24 mouse cellular contexts compared by ENCODE assay signal in the genomic region with DNA sequence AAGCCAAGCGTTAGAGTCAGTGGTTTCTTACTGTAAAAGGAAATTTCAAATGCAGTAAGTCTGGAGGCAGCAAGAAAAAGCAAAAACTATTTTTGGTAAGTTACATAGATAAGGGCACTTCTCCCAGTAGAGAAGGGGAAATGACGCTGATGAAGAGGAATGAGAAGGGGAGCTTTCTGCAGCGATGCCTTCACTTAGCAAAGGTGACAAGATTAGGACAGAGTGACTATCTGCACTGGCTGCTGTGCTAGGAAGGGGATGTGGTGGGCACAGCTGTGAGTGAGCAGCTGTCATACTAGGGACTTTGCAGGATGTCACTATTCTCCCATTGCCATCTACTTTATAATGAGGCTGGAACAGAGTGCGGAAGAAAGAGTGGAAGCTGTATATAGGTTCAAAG.
DNase-seq lines count a peak whose midpoint lies in the region; ATAC-seq lines count a peak whose summit lies in the region.
"Had no signal": no experiment of that assay in that cellular context is flagged by ENCODE, and none has a peak within 500 bp of the region (broad histone marks: within the 10 kb centered on the region; RNA-seq: fewer than 3 reads in every experiment).

No protein-coding gene starts in this region.

- H3K4me2 ChIP-seq in heart, embryonic 12.5 days: no peak overlapping the region
- H3K4me2 ChIP-seq: forebrain, embryonic 13.5 days; hindbrain, embryonic 14.5 days; kidney, embryonic 15.5 days; limb, embryonic 13.5 days; neural tube, embryonic 13.5 days had no signal

- H3K27me3 ChIP-seq in heart, embryonic 12.5 days (replicated peaks): no peaks in the 10 kb centered on the region
- no peaks in the 10 kb centered on the region for H3K27me3 ChIP-seq in megakaryocyte, embryonic 14.5 days (replicated peaks)
- H3K27me3 ChIP-seq in hindbrain, embryonic 10.5 days (ENCODE audit: insufficient read depth, poor library complexity, severe bottlenecking): no peaks in the 10 kb centered on the region
- H3K27me3 ChIP-seq: forebrain, embryonic 13.5 days; kidney, embryonic 15.5 days; neural tube, embryonic 13.5 days had no signal

- peaks cover 15% of the 10 kb centered on the region for H3K4me1 ChIP-seq in heart, embryonic 12.5 days (replicated peaks)
- peaks cover 86% of the 10 kb centered on the region for H3K4me1 ChIP-seq in megakaryocyte, embryonic 14.5 days
- H3K4me1 ChIP-seq in hindbrain, embryonic 10.5 days (replicated peaks): no peaks in the 10 kb centered on the region
- H3K4me1 ChIP-seq: forebrain, embryonic 13.5 days; kidney, embryonic 15.5 days; limb, embryonic 13.5 days; midbrain, embryonic 10.5 days; neural tube, embryonic 13.5 days had no signal

- no peak overlapping the region for H3K9ac ChIP-seq in heart, embryonic 12.5 days
- H3K9ac ChIP-seq: forebrain, embryonic 13.5 days; hindbrain, embryonic 14.5 days; kidney, embryonic 15.5 days; limb, embryonic 13.5 days; neural tube, embryonic 13.5 days had no signal

- no peaks in the 10 kb centered on the region for H3K9me3 ChIP-seq in heart, embryonic 12.5 days (replicated peaks)
- no peaks in the 10 kb centered on the region for H3K9me3 ChIP-seq in megakaryocyte, embryonic 14.5 days
- H3K9me3 ChIP-seq in hindbrain, embryonic 10.5 days: no peaks in the 10 kb centered on the region
- H3K9me3 ChIP-seq: forebrain, embryonic 13.5 days; kidney, embryonic 15.5 days; limb, embryonic 13.5 days; midbrain, embryonic 10.5 days; neural tube, embryonic 13.5 days had no signal

- peak; percentile 69 for ATAC-seq in heart, embryonic 12.5 days (ENCODE audit: insufficient number of reproducible peaks, low FRiP score)
- ATAC-seq in megakaryocyte, adult 5-6 weeks (ENCODE audit: poor library complexity, severe bottlenecking): no peak
- peak; percentile 80 for ATAC-seq in common myeloid progenitor, adult 5-6 weeks (replicated peaks; ENCODE audit: low read depth, poor library complexity, severe bottlenecking)
- ATAC-seq in megakaryocyte progenitor cell, adult 5-6 weeks (replicated peaks; ENCODE audit: poor library complexity): peak; percentile 37
- ATAC-seq: forebrain, embryonic 13.5 days; intestine, postnatal 0 days had no signal

- 22% methylated on average over 4 of the region's 4 CpGs for WGBS in heart, embryonic 12.5 days
- WGBS in hindbrain, embryonic 10.5 days: 88% methylated on average over 4 of the region's 4 CpGs

- H3K4me3 ChIP-seq in heart, embryonic 12.5 days: no peak overlapping the region
- peak overlapping the region; percentile 87 for H3K4me3 ChIP-seq in megakaryocyte, embryonic 14.5 days (replicated peaks)
- no peak overlapping the region for H3K4me3 ChIP-seq in hindbrain, embryonic 10.5 days
- H3K4me3 ChIP-seq: forebrain, embryonic 13.5 days; kidney, embryonic 15.5 days; limb, embryonic 13.5 days; midbrain, embryonic 10.5 days; myocyte; neural tube, embryonic 13.5 days had no signal

- H3K36me3 ChIP-seq in heart, embryonic 12.5 days: no peaks in the 10 kb centered on the region
- no peaks in the 10 kb centered on the region for H3K36me3 ChIP-seq in megakaryocyte, embryonic 14.5 days (replicated peaks; ENCODE audit: low read length)
- H3K36me3 ChIP-seq in hindbrain, embryonic 10.5 days: no peaks in the 10 kb centered on the region
- H3K36me3 ChIP-seq: kidney, embryonic 15.5 days; limb, embryonic 13.5 days; midbrain, embryonic 10.5 days; neural tube, embryonic 13.5 days had no signal

- no peak for DNase-seq in heart, adult 9 months (ENCODE audit: low spot score in 2 of 2)
- DNase-seq in cerebellum, postnatal 36 days: no peak
- no peak for DNase-seq in hindbrain, embryonic 10.5 days (ENCODE audit: low spot score)
- DNase-seq: adrenal gland, adult 8-10 months; B cell, adult 2 months; cerebellum, adult 2 months; cerebellum, postnatal 14 days; gastrocnemius, postnatal 10 days; heart, postnatal 36 days; kidney, postnatal 25 days; lung, postnatal 36 days had no signal

- peak overlapping the region; percentile 72; the same call in 1 of the 2 replicates for H3K27ac ChIP-seq in heart, embryonic 12.5 days (ENCODE audit: poor library complexity, severe bottlenecking)
- H3K27ac ChIP-seq in hindbrain, embryonic 10.5 days: no peak overlapping the region
- H3K27ac ChIP-seq: forebrain, embryonic 13.5 days; hindbrain, embryonic 14.5 days; kidney, embryonic 15.5 days; limb, embryonic 13.5 days; midbrain, embryonic 10.5 days; neural tube, embryonic 13.5 days had no signal
